Mouse (Mus musculus) lung, postnatal 0 days (tissue): ENCODE measurements around the gene Gpatch8.

Experiments
- CTCF ChIP-seq: IDR thresholded peaks from 2 replicates; pipeline ENCODE4 v1.5.1; 2016; ENCODE audit warnings: antibody characterized with exemption, mild to moderate bottlenecking
- EP300 ChIP-seq: IDR thresholded peaks from 2 replicates; pipeline ENCODE4 v1.6.1; 2016; ENCODE audit warnings: antibody characterized with exemption, mild to moderate bottlenecking, control low read depth

GRCm38 (mm10) chr11:102566290-102566689, 10.1 kb upstream of the Gpatch8 start:
- TF ChIP-seq CTCF (no peak), EP300 (no peak)
